Mouse (Mus musculus) spleen, postnatal 36 days (tissue): ENCODE results near the gene Usp17lc.
"Not testable (repeated sequence)": the region's sequence is repeated elsewhere in the genome, so short reads cannot be mapped to it uniquely, and the experiment has no call there.

Source experiments
- DNase-seq, 2 experiments: peaks; one replicate each; pipeline ENCODE4 v3.0.0; 2022; ENCODE audit warnings: low spot score in 2 of 2, mixed read lengths in 1 of 2

Gene Usp17lc

DNA sequence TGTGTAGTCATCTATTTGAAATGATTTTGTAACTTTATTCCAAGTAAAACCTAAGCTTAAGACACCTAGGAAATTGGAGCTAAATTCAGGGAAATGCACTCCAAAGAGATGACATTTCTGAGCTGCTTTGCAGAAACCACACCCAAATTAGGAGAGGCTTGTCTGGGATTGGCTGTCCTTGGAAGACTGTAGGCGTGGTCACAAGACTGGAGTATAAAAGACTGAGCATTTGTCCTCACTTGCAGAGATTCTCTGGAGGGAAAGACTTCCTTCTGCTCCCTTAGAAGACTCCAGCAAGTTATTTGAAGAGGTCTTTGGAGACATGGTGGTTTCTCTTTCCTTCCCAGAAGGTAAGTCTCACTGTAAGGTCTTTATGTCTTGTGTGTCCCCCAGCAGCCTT lies at the start of gene Usp17lc:
TSS of gene Usp17lc (plus strand) at position 301 of the 400 bp plus-strand sequence.
- DNase-seq = not testable (repeated sequence)

DNA sequence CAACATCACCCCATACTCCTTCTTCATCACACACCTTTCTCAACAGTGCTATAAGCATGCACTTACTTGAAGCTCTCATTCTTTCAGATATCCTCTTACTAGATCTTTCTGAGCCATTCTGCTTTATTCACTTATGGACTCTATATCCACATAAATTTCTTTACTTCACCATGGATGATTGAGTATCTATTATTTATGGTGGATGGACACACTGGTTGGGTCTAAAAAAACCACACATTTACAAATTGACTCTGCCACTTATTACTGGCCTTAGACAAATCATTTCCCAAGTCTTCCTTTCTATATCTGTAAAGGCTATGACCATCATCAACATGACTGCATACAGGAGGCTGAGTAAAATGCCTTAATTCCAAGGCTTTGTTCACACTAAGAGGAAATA lies 28.8 kb upstream of the Usp17lc start, which contains the start of gene Olfr603:
TSS of gene Olfr603 (minus strand) at position 101 of the 400 bp plus-strand sequence.
- DNase-seq = no peak

GRCm38 (mm10) chr7:103397758-103398157 lies 17.1 kb upstream of the Usp17lc start:
- DNase-seq = no peak

GRCm38 (mm10) chr7:103398981-103399380 lies 15.9 kb upstream of the Usp17lc start:
- DNase-seq = no peak

DNA sequence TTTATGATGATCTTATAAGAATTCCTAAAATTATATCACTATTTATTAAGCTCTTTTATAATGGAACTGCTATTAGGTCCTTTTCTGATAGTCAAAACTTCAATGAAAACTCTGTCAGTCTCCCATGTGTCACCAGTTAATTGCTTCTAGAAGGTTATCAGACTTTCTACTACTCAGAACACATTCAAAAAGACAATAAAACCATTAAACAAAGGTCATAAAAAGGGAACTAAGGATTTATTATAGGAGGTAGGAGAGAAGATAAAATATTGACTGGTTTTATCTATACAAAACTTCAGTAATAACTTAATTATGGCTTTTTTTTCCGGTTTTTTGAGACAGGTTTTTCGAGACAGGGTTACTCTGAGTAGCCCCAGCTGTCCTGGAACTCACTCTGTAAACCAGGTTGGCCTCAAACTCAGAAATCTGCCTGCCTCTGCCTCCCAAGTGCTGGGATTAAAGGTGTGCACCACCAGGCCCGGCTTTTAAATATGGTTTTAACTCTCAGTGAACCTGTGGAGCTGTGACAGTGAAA lies 8.3 kb upstream of the Usp17lc start:
- not testable (repeated sequence) for DNase-seq

GRCm38 (mm10) chr7:103445339-103445738 lies 30.5 kb downstream of the Usp17lc start, which contains the start of gene Olfr605:
Olfr605 (minus strand) TSS chr7:103445439.
- DNase-seq = no peak

DNA sequence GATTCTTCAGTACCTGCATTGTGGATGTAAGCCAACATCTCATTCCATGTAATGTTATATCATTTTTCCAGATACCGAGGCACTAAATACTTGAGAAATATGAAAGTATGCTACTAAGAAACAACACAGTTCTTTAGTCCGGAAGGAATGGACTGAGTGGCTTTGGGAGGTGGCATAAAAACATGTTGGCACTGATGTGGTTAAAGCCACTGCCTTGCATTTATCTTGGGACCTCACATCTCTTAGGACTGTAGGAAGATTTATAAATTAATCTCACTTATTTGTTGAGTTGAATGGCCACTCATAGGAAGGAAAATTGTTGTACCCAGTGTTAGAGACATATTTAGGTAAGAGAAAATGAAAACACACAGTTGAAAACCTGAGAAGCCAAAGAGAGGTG lies 33.9 kb downstream of the Usp17lc start, which contains the start of gene Olfr606:
TSS of gene Olfr606 (plus strand) at position 301 of the 400 bp plus-strand sequence.
- DNase-seq = no peak

GRCm38 (mm10) chr7:103460590-103460989 lies 45.7 kb downstream of the Usp17lc start:
- no peak for DNase-seq
